Mouse (Mus musculus) liver, embryonic 14.5 days (tissue): Measurements from ENCODE around the gene Tmem179b. TPM values are rescaled to one million over a fixed set of nuclear protein-coding genes. Genes with fewer than 3 reads are reported as not detected.
A peak's percentile ranks its signal among the peaks of the same experiment; 100 is the strongest.

Experiments used
- ATAC-seq: fragments of 200-750 bp; cut with Nextera tagmentation; 2 replicates; pipeline ENCODE4 v1.8.0; 2017; ENCODE audit warnings: moderate number of reproducible peaks, mild to moderate bottlenecking, moderate library complexity; ENCODE audit not compliant: insufficient read depth
- DNase-seq, 3 experiments: peaks; one replicate each; pipeline ENCODE4 v3.0.0-alpha.2; 2012 to 2013; ENCODE audit warnings: low read depth in 3 of 3, low spot score in 3 of 3
- H3K27ac ChIP-seq: fragments of 300-500 bp; sonication (generic); 2 replicates; pipeline ENCODE4 v1.5.1; 2014; ENCODE audit warnings: moderate library complexity, mild to moderate bottlenecking, control low read depth, inconsistent platforms
- H3K27me3 ChIP-seq: fragments of 300-500 bp; sonication (generic); 2 replicates; pipeline ENCODE4 v1.6.1; 2014; ENCODE audit warnings: mild to moderate bottlenecking, low read length, moderate library complexity; ENCODE audit not compliant: control insufficient read depth, insufficient read depth
- H3K36me3 ChIP-seq: fragments of 300-500 bp; sonication (generic); replicated peaks from 2 replicates; pipeline ENCODE4 v1.6.1; 2014; ENCODE audit warnings: low read depth; ENCODE audit not compliant: control insufficient read depth, insufficient read depth
- H3K4me1 ChIP-seq, 2 experiments: fragments of 200-500 bp in 1 of 2; fragments of 300-500 bp in 1 of 2; sonication (generic) in 1 of 2; replicated peaks; 2 replicates each; pipeline ENCODE4 v1.6.1; 2012 to 2014; ENCODE audit warnings: antibody characterized with exemption in 1 of 2, inconsistent platforms in 1 of 2, low read length in 1 of 2; ENCODE audit not compliant: control insufficient read depth in 2 of 2, insufficient read depth in 2 of 2
- H3K4me2 ChIP-seq: fragments of 300-500 bp; sonication (generic); 2 replicates; pipeline ENCODE4 v1.6.1; 2014; ENCODE audit warnings: low read depth, mild to moderate bottlenecking, control low read depth, moderate library complexity
- H3K4me3 ChIP-seq, 2 experiments: fragments of 200-500 bp in 1 of 2; fragments of 300-500 bp in 1 of 2; sonication (generic) in 1 of 2; 2 replicates each; pipeline ENCODE4 v1.5.1; 2012 to 2014; ENCODE audit warnings: low read depth in 2 of 2, low read length in 2 of 2, mild to moderate bottlenecking in 2 of 2, control low read depth in 1 of 2, inconsistent platforms in 1 of 2, moderate library complexity in 1 of 2; ENCODE audit not compliant: insufficient read depth in 1 of 2
- H3K9ac ChIP-seq: fragments of 300-500 bp; sonication (generic); replicated peaks from 2 replicates; pipeline ENCODE4 v1.6.1; 2014; ENCODE audit warnings: mild to moderate bottlenecking, control low read depth, moderate library complexity
- H3K9me3 ChIP-seq: fragments of 300-500 bp; sonication (generic); 2 replicates; pipeline ENCODE4 v1.6.1; 2016; ENCODE audit warnings: low read length, mixed read lengths; ENCODE audit not compliant: control insufficient read depth
- CTCF ChIP-seq: IDR thresholded peaks from 2 replicates; pipeline ENCODE4 v1.5.1; 2016; ENCODE audit warnings: antibody characterized with exemption, low read depth, control low read depth
- EP300 ChIP-seq: IDR thresholded peaks from 2 replicates; pipeline ENCODE4 v1.6.1; 2016; ENCODE audit warnings: antibody characterized with exemption, low read depth
- WGBS: fragments of 180-500 bp; shearing (Covaris S2); extraction: QIAGEN DNeasy Blood & Tissue Kit; methylation state at CpG from one replicate; pipeline ENCODE4 v1.1.7; 2014; ENCODE audit not compliant: insufficient replicate concordance; 5-methylcytosine and 5-hydroxymethylcytosine counted together
- polyA plus RNA-seq, 2 experiments: library from polyadenylated mRNA; depleted of rRNA in 1 of 2; stranded (reverse) in 1 of 2; unstranded in 1 of 2; fragments of >200 nt; fragmentation: Nextera tagmentation in 1 of 2; extraction: Ambion mirVana in 1 of 2; gene quantifications; 2 replicates each; pipeline versions ENCODE4 v1.2.1 to v1.2.3; 2012 to 2014

Tmem179b gene
- polyA plus RNA-seq, 2 experiments: 63.0 to 117 TPM

DNA sequence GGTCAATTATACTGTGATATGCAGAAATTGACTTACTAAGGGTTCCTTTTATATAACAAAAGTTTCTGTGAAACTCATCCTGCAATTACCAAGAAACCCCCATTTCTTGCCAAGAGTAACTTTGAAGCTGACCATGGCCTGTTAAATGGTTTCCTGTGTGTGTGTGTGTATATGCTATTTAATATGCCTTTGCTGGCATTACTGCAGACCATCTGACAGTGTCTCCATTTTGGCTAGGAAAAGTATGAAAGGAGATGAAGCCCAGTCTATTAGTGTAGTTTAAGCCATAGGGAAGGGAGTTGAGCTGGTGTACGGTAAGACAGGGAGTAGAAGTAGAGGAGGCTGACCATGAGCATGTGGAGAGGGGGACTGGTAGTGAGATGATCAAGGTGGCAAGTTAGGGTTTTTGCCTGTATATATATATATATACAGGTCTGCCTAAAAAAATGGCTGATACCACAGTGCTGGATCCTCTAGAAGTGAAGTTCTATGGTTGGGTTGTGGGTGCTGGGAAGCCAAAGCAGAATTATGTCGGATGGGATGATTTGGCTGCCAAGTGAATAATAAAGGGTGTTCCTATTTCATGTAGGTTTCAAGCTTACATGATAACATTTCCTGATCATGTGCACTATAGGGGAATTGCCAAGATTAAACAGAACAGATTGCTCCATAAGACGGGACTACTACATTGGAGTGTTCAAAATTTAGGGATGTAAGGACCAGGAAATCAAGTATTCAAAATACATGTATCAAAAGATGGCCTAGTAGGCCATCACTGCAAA is 47.5 kb downstream of the Tmem179b start:
- Histone ChIP-seq H3K4me2 (peak overlapping the region; percentile 87; the same call in 1 of the 2 replicates), H3K4me1 (peaks cover 7 to 19% of the 10 kb centered on the region in 2 experiments), H3K9ac (no peak overlapping the region; the same call in 1 of the 2 replicates), H3K27ac (0 out of 2 replicates have a peak overlapping the region, but pooled peaks have one; percentile 12), H3K4me3 (no peak overlapping the region), H3K36me3 (peaks cover 34% of the 10 kb centered on the region), H3K9me3 (no peaks in the 10 kb centered on the region), H3K27me3 (no peaks in the 10 kb centered on the region)
- no peak for ATAC-seq
- TF ChIP-seq CTCF (no peak), EP300 (no peak; the same call in 1 of the 2 replicates)
- DNase-seq: no peak
- 11% methylated on average over 3 of the region's 3 CpGs for WGBS

DNA sequence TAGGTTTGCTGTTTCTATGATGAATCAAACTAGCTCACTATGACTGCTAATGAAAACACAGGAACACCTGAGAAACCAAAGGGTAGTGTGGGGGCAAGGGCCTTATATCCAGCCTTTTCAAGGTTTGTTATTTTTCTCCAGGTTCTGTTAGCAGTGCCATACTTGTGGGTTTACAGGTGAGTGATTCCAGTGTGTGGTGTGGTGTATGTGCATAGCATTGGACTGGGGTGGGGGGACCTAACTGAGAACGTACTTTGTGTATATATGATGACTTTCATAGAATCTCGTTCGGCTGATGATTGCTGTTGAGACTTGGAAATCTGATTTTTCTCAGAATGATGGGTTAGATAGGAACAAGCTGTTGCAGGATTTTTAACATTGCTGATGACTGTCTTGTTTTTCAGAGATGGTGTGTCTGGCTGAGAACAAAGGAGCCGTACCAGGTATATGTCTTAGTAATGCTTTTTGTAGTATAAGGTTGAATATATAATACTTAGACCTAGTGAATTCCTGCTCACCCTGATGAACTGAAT is 49.1 kb downstream of the Tmem179b start:
- Histone ChIP-seq H3K27me3 (no peaks in the 10 kb centered on the region), H3K36me3 (peaks cover 34% of the 10 kb centered on the region), H3K4me1 (peaks cover 16 to 26% of the 10 kb centered on the region in 2 experiments), H3K27ac (peak overlapping the region; percentile 96), H3K9ac (peak overlapping the region; percentile 100), H3K4me2 (peak overlapping the region; percentile 87), H3K4me3 (peak overlapping the region; percentile 97 to 98), H3K9me3 (no peaks in the 10 kb centered on the region)
- no peak for ATAC-seq
- no peak for DNase-seq
- WGBS: 18% methylated on average over 4 of the region's 4 CpGs
- TF ChIP-seq EP300: no peak
- TF ChIP-seq CTCF: no peak

DNA sequence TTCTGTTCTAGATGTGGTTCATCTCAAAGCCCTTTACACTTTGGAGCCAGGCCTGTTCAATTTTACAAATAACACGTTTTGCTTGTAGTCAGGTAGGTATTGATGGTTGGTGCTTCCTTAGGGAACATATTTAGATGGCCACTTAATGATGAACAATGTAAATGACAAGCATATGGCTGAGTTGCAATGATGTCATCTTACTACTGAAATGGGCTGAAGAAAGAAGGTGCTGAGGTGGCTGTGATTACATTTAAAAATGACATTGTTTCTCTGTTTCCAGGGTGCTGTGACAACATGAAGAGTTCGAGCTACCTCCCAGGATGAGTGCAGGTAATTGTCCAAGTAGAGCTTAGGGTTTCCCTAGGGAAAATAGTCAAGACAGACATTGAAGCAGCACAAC is 49.9 kb downstream of the Tmem179b start:
- Histone ChIP-seq H3K4me1 (peaks cover 16 to 26% of the 10 kb centered on the region in 2 experiments), H3K36me3 (peaks cover 34% of the 10 kb centered on the region), H3K4me3 (peak overlapping the region; percentile 97 to 98), H3K27ac (peak overlapping the region; percentile 96), H3K9me3 (no peaks in the 10 kb centered on the region), H3K4me2 (peak overlapping the region; percentile 87), H3K27me3 (no peaks in the 10 kb centered on the region), H3K9ac (peak overlapping the region; percentile 100)
- WGBS: 0% methylated on average over 2 of the region's 2 CpGs
- ATAC-seq (no peak), DNase-seq (no peak)
- TF ChIP-seq EP300 (no peak), CTCF (no peak)

DNA sequence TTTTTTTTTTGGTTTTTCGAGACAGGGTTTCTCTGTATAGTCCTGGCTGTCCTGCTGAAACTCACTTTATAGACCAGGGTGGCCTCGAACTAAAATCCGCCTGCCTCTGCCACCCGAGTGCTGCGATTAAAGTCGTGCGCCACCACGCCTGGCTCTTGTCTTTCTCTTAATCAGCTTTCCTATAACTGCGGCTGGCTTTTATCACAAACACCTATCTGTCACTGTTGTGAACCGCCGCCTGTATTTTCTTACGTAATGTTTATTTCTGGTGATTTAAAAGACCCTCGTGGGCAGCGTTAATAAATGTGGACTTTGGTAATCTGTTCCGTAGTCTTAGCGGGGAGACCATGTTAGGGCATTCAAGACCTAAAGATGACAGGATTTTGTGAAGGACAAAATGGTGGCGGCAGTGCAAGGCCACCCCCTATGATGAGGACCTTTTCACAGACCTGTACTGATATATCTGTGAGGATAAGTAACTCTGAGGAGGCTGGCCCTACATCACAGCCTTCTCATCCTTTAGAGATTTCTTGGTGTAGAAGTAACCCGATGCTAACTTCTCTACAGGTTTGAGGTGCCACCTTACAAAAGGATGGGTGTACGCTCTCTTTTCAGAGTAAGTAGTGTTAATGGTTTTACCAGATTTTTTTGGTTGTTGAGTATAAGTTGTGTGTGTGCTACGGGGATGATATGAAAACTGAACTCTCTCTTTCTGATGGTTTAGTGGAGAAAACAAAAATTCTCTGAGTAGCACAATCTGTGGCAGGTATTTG is 50.5 kb downstream of the Tmem179b start:
- no peaks in the 10 kb centered on the region for H3K27me3 ChIP-seq
- H3K36me3 ChIP-seq: peaks cover 34% of the 10 kb centered on the region
- no peak for TF ChIP-seq EP300
- no peak for TF ChIP-seq CTCF
- peak overlapping the region; percentile 87 for H3K4me2 ChIP-seq
- no peak for ATAC-seq
- no peaks in the 10 kb centered on the region for H3K9me3 ChIP-seq
- no peak for DNase-seq
- peak overlapping the region; percentile 96 for H3K27ac ChIP-seq
- peak overlapping the region; percentile 97 to 98 for H3K4me3 ChIP-seq
- peaks cover 17 to 26% of the 10 kb centered on the region in 2 experiments for H3K4me1 ChIP-seq
- H3K9ac ChIP-seq: peak overlapping the region; percentile 100
- WGBS: under 1% methylated on average over 20 of the region's 20 CpGs
